In genomic region chr13:58213801-58214200, GRCm38 (mm10) we compare ENCODE assay signal across 7 mouse cellular contexts. TPM values are rescaled to one million over a fixed set of nuclear protein-coding genes. Genes with fewer than 3 reads are reported as not detected.
A peak's percentile ranks its signal among the peaks of the same experiment; 100 is the strongest.
DNase-seq lines count a peak whose midpoint lies in the region; ATAC-seq and TF ChIP-seq lines count a peak whose summit lies in the region.

No protein-coding gene starts in this region.

- no peaks in the 10 kb centered on the region for H3K27me3 ChIP-seq in lung, postnatal 0 days (replicated peaks; ENCODE audit: insufficient read depth, low read length)
- H3K27me3 ChIP-seq in forebrain, embryonic 13.5 days: 0 out of 2 replicates have a peak, but pooled peaks cover 2% of the 10 kb centered on the region
- H3K27me3 ChIP-seq in liver, embryonic 12.5 days (replicated peaks): no peaks in the 10 kb centered on the region

- TF ChIP-seq CTCF in lung, postnatal 0 days (IDR thresholded peaks at IDR 0.05): no peak

- no peak for DNase-seq in lung, postnatal 0 days (ENCODE audit: low spot score)
- no peak for DNase-seq in lung, adult 18-20 months
- peak; percentile 36 for DNase-seq in thymus, postnatal 14 days
- DNase-seq in urinary bladder, adult 18-20 months (ENCODE audit: low spot score in 2 of 2): no peak
- no peak for DNase-seq in embryo, embryonic 9.5 days (ENCODE audit: extremely low spot score)

- 28% methylated on average over 8 of the region's 8 CpGs for WGBS in lung, postnatal 0 days
- 68% methylated on average over 8 of the region's 8 CpGs for WGBS in forebrain, embryonic 13.5 days
- WGBS in liver, embryonic 12.5 days (ENCODE audit: insufficient replicate concordance): 62% methylated on average over 8 of the region's 8 CpGs

- H3K9ac ChIP-seq in lung, postnatal 0 days (replicated peaks; ENCODE audit: low read depth): no peak overlapping the region
- peak overlapping the region; percentile 98; the same call in 1 of the 2 replicates for H3K9ac ChIP-seq in forebrain, embryonic 13.5 days
- no peak overlapping the region; the same call in 1 of the 2 replicates for H3K9ac ChIP-seq in liver, embryonic 12.5 days

- no peak overlapping the region; the same call in 1 of the 2 replicates for H3K4me3 ChIP-seq in lung, postnatal 0 days (ENCODE audit: low read depth, low read length)
- H3K4me3 ChIP-seq in forebrain, embryonic 13.5 days: peak overlapping the region; percentile 98
- peak overlapping the region; percentile 96 for H3K4me3 ChIP-seq in liver, embryonic 12.5 days

- peak overlapping the region; percentile 69 for H3K4me2 ChIP-seq in lung, postnatal 0 days (replicated peaks; ENCODE audit: low read depth, low read length)
- H3K4me2 ChIP-seq in forebrain, embryonic 13.5 days: peak overlapping the region; percentile 82
- H3K4me2 ChIP-seq in liver, embryonic 12.5 days: peak overlapping the region; percentile 85

- ATAC-seq in lung, postnatal 0 days: no peak
- ATAC-seq in forebrain, embryonic 13.5 days: no peak
- ATAC-seq in liver, embryonic 12.5 days: no peak

- H3K27ac ChIP-seq in lung, postnatal 0 days (ENCODE audit: low read length): no peak overlapping the region
- no peak overlapping the region for H3K27ac ChIP-seq in forebrain, embryonic 13.5 days
- H3K27ac ChIP-seq in liver, embryonic 12.5 days: no peak overlapping the region

- TF ChIP-seq EP300 in lung, postnatal 0 days (IDR thresholded peaks at IDR 0.05): no peak

- peaks cover 7% of the 10 kb centered on the region; the same call in 1 of the 2 replicates for H3K4me1 ChIP-seq in lung, postnatal 0 days (ENCODE audit: insufficient read depth, low read depth, low read length)
- peaks cover 41% of the 10 kb centered on the region for H3K4me1 ChIP-seq in forebrain, embryonic 13.5 days
- H3K4me1 ChIP-seq in liver, embryonic 12.5 days: peaks cover 52% of the 10 kb centered on the region

- no peaks in the 10 kb centered on the region for H3K36me3 ChIP-seq in lung, postnatal 0 days (ENCODE audit: insufficient read depth, low read length)
- H3K36me3 ChIP-seq in forebrain, embryonic 13.5 days (ENCODE audit: poor library complexity, severe bottlenecking): no peaks in the 10 kb centered on the region
- H3K36me3 ChIP-seq in liver, embryonic 12.5 days: 0 out of 2 replicates have a peak, but pooled peaks cover 3% of the 10 kb centered on the region

- H3K9me3 ChIP-seq in lung, postnatal 0 days (ENCODE audit: low read length): no peaks in the 10 kb centered on the region
- no peaks in the 10 kb centered on the region for H3K9me3 ChIP-seq in forebrain, embryonic 13.5 days (replicated peaks)
- H3K9me3 ChIP-seq in liver, embryonic 12.5 days (replicated peaks): no peaks in the 10 kb centered on the region

RNA-seq across cellular contexts. Expression of gene Ubqln1, which starts 1.7 kb away (rescaled TPM):
- 52.3 and 57.3 TPM in 2 replicates for polyA plus RNA-seq in lung, postnatal 0 days (2015; fragmentation: Nextera tagmentation; extraction: Ambion mirVana)
- 123 TPM in 2 replicates for polyA plus RNA-seq in forebrain, embryonic 13.5 days (2015; fragmentation: Nextera tagmentation; extraction: Ambion mirVana)
- polyA plus RNA-seq in liver, embryonic 12.5 days (2016; fragmentation: Nextera tagmentation; extraction: Ambion mirVana): 83.3 and 83.6 TPM in 2 replicates

RNA-seq across cellular contexts. Expression of gene Idnk, which starts 56.4 kb away (rescaled TPM):
- polyA plus RNA-seq in lung, postnatal 0 days (2015; fragmentation: Nextera tagmentation; extraction: Ambion mirVana): 40.5 and 43.5 TPM in 2 replicates
- 66.5 and 73.2 TPM in 2 replicates for polyA plus RNA-seq in forebrain, embryonic 13.5 days (2015; fragmentation: Nextera tagmentation; extraction: Ambion mirVana)
- polyA plus RNA-seq in liver, embryonic 12.5 days (2016; fragmentation: Nextera tagmentation; extraction: Ambion mirVana): 24.6 and 25.8 TPM in 2 replicates
